Mouse (Mus musculus) lung, postnatal 25 days (tissue): ENCODE results near the gene Spout1.
A peak's percentile ranks its signal among the peaks of the same experiment; 100 is the strongest.

Experiments
- DNase-seq: peaks from one replicate; pipeline ENCODE4 v3.0.0; 2022; ENCODE audit warnings: low spot score

The Spout1 gene

DNA sequence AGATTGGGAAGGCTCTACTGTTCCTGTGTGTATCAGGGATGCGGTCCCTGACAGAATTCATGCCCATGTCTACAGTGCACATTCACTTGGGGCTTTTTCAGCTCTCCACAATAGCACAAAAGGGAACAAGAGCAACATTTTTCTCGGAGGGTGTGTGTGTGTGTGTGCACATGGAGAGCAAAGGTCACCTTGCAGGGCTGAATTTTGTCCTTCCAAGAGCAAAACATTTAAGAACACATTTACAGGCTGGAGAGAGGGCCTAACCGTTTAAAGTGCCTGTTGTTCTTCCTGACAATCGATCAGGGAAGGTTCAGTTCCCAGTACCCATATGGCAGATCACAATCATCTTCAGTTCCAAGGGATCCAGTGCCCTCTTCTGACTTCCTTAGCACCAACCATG is 48.1 kb downstream of the Spout1 start:
- no peak for DNase-seq

DNA sequence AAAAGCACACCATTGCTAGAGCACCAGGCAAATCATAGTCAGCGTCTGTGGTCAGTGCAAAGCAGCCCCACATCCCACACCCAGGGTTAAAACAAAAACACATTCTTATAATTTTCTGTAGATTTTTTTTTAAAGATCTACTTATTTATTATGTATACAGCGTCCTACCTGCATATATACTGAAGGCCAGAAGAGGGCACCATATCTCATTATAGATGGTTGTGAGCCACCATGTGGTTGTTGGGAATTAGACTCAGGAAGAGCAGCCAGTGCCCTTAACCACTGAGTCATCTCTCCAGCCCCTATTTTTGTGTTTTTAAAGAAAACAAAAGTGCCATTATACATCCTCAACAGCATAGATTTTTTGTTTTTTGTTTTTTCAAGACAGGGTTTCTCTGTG is 49.5 kb downstream of the Spout1 start:
- DNase-seq, result peak; percentile 57

DNA sequence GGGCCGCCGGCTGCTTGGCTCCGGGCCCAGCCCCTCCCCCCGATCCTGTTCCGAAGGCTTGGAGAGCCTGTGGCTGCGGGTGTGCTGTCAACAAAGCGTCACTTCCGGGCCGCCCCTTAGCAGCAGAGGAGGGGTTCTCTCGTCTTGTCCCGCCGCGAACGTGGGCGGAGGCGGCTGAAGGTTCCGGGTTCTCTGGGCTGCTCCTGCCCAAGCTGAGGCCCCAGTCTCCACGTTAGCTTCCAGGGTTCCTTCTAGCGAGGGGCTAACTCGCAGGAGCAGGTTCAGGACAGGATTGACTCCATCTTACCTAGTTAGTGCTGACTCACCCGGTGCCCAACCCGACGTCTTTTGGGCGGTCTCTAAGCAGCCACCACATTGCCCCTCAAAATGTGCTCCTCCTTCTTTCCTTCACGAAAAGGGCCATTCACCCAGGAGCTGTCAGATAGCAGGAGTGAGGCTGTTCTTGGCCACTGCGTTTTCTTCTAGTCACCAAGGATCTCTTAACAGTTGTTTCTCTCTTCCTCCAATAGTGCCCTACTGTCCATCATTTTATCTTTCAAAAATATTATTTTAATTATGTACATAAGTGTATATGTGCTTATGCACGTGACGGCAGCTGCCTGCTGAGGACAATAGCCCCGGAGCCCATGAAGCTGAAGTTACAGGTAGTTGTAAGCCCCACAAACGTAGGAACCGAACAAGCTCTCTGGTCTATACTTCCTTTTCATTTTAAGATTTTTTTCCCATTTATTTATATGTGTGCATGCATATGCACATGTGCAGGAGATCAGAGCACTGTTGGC is 53.6 kb downstream of the Spout1 start, which contains the start of gene Zer1:
Gene Zer1 (minus strand): TSS at position 114 of the 803 bp plus-strand sequence.
- DNase-seq, result peak; percentile 97

DNA sequence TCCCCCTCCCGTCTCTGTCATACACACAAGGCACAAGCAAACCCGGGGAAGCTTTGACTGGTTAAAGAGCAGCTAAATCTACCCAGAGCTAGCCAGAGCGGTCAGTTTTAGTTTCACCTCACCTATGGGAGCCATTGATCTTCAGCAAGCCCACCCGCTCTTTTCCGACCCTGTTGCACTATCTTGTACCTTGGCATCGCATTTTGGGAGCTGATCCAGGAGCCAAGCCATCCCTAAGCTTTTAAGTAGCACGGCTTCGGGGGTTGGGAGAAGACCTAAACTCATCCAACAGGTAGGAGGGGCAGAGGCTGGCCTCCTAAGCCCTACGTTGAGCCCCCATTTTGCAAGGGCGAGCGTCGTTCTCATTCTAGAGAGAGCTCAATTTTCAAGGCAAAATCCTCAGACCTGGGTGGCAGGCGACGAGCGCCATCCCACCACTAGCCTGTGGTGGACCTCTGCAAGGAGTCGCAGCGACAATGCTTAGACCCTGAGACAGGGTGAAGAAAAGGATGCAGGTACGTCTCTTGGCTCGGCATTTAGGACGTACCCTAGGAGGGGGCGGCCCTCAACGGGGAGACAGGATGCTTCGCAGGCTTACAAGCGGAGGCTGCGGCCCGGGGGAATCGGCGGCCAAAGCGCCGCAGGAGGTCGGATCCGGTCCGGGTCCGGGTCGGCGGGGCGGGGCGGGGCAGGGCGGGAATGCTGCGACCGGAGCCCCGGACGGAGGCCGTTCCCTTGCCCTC is 54.4 kb downstream of the Spout1 start:
- DNase-seq, result no peak
